Mouse (Mus musculus): ENCODE results near the gene Stag3. TPM values are rescaled to one million over a fixed set of nuclear protein-coding genes. Genes with fewer than 3 reads are reported as not detected.

The Stag3 gene
- polyA plus RNA-seq (2012; ENCODE audit: insufficient read depth, low replicate concordance) = 0.66 and 9.2 TPM in 2 replicates

GRCm38 (mm10) chr5:138279585-138280424, at the start of gene Stag3, which contains the start of the genes Gm43720 and Gpc2:
Stag3 (plus strand) TSS chr5:138280240.
Gm43720 (minus strand) TSS chr5:138279958.
Gpc2 (minus strand) TSS chr5:138280005.
- TF ChIP-seq FLI1 (IDR thresholded peaks at IDR 0.05; ENCODE audit: low read length) (no peak), GATA1 (IDR thresholded peaks at IDR 0.05; ENCODE audit: borderline replicate concordance, low read length) (no peak)
- peak within 1 kb of the TSS; percentile 92 for H3K4me3 ChIP-seq (replicated peaks)
- no peaks in the 10 kb centered on the region for H3K36me3 ChIP-seq (replicated peaks; ENCODE audit: low read length)
- H3K4me1 ChIP-seq = peaks cover 66% of the 10 kb centered on the region
- H3K27me3 ChIP-seq (replicated peaks) = peaks cover 32% of the 10 kb centered on the region
- peaks cover 10% of the 10 kb centered on the region for H3K9me3 ChIP-seq

- no peaks in the 10 kb centered on the region for H3K9me3 ChIP-seq
- peaks cover 15% of the 10 kb centered on the region for H3K27me3 ChIP-seq (replicated peaks)
Measured at GRCm38 (mm10) chr5:138233778-138234177, 46.3 kb upstream of the Stag3 start.

GRCm38 (mm10) chr5:138234224-138234623, 45.8 kb upstream of the Stag3 start:
- Histone ChIP-seq H3K27me3 (replicated peaks) (peaks cover 15% of the 10 kb centered on the region), H3K9me3 (peaks cover 2% of the 10 kb centered on the region; the same call in 1 of the 2 replicates)
- TF ChIP-seq FLI1 (IDR thresholded peaks at IDR 0.05; ENCODE audit: low read length) (no peak), GATA1 (IDR thresholded peaks at IDR 0.05; ENCODE audit: borderline replicate concordance, low read length) (no peak)

More at GRCm38 (mm10) chr5:138233778-138234177, 46.3 kb upstream of the Stag3 start:
- peaks cover 21% of the 10 kb centered on the region for H3K4me1 ChIP-seq
- H3K4me3 ChIP-seq (replicated peaks) = no peak overlapping the region
- TF ChIP-seq FLI1 (IDR thresholded peaks at IDR 0.05; ENCODE audit: low read length) (no peak), GATA1 (IDR thresholded peaks at IDR 0.05; ENCODE audit: borderline replicate concordance, low read length) (no peak)
- no peaks in the 10 kb centered on the region for H3K36me3 ChIP-seq (replicated peaks; ENCODE audit: low read length)

GRCm38 (mm10) chr5:138241511-138241910, 38.5 kb upstream of the Stag3 start:
- H3K9me3 ChIP-seq = peaks cover 13% of the 10 kb centered on the region; the same call in 1 of the 2 replicates
- H3K36me3 ChIP-seq (replicated peaks; ENCODE audit: low read length) = no peaks in the 10 kb centered on the region
- peaks cover 14% of the 10 kb centered on the region for H3K27me3 ChIP-seq (replicated peaks)
- no peak overlapping the region for H3K4me3 ChIP-seq (replicated peaks)
- TF ChIP-seq FLI1 (IDR thresholded peaks at IDR 0.05; ENCODE audit: low read length) (no peak), GATA1 (IDR thresholded peaks at IDR 0.05; ENCODE audit: borderline replicate concordance, low read length) (no peak)
- peaks cover 8% of the 10 kb centered on the region for H3K4me1 ChIP-seq

More at GRCm38 (mm10) chr5:138234224-138234623, 45.8 kb upstream of the Stag3 start:
- Histone ChIP-seq H3K4me3 (replicated peaks) (no peak overlapping the region), H3K36me3 (replicated peaks; ENCODE audit: low read length) (no peaks in the 10 kb centered on the region), H3K4me1 (peaks cover 17% of the 10 kb centered on the region)

GRCm38 (mm10) chr5:138251144-138251543, 28.9 kb upstream of the Stag3 start:
- Histone ChIP-seq H3K9me3 (peaks cover 23% of the 10 kb centered on the region), H3K4me1 (peaks cover 15% of the 10 kb centered on the region), H3K27me3 (replicated peaks) (peaks cover 5% of the 10 kb centered on the region), H3K4me3 (replicated peaks) (no peak overlapping the region), H3K36me3 (replicated peaks; ENCODE audit: low read length) (no peaks in the 10 kb centered on the region)
- no peak for TF ChIP-seq FLI1 (IDR thresholded peaks at IDR 0.05; ENCODE audit: low read length)
- TF ChIP-seq GATA1 (IDR thresholded peaks at IDR 0.05; ENCODE audit: borderline replicate concordance, low read length) = no peak

GRCm38 (mm10) chr5:138253061-138253460, 27.0 kb upstream of the Stag3 start:
- TF ChIP-seq GATA1 (IDR thresholded peaks at IDR 0.05; ENCODE audit: borderline replicate concordance, low read length) (no peak), FLI1 (IDR thresholded peaks at IDR 0.05; ENCODE audit: low read length) (no peak)
- H3K27me3 ChIP-seq (replicated peaks) = peaks cover 5% of the 10 kb centered on the region
- H3K36me3 ChIP-seq (replicated peaks; ENCODE audit: low read length) = peaks cover 9% of the 10 kb centered on the region
- peaks cover 23% of the 10 kb centered on the region for H3K9me3 ChIP-seq
- no peak overlapping the region for H3K4me3 ChIP-seq (replicated peaks)
- peaks cover 34% of the 10 kb centered on the region for H3K4me1 ChIP-seq

- peaks cover 59% of the 10 kb centered on the region for H3K4me1 ChIP-seq
- H3K36me3 ChIP-seq (replicated peaks; ENCODE audit: low read length) = peaks cover 34% of the 10 kb centered on the region
- H3K9me3 ChIP-seq = peaks cover 16% of the 10 kb centered on the region
- peaks cover 5% of the 10 kb centered on the region for H3K27me3 ChIP-seq (replicated peaks)
- TF ChIP-seq GATA1 (IDR thresholded peaks at IDR 0.05; ENCODE audit: borderline replicate concordance, low read length) (no peak), FLI1 (IDR thresholded peaks at IDR 0.05; ENCODE audit: low read length) (no peak)
- peak within 1 kb of the TSS; percentile 94 for H3K4me3 ChIP-seq (replicated peaks)
Measured at GRCm38 (mm10) chr5:138255353-138256093, 24.5 kb upstream of the Stag3 start, which contains the start of gene Lamtor4. Lamtor4 (plus strand) TSS chr5:138255482.

- Histone ChIP-seq H3K27me3 (replicated peaks) (peaks cover 3% of the 10 kb centered on the region), H3K36me3 (replicated peaks; ENCODE audit: low read length) (peaks cover 40% of the 10 kb centered on the region), H3K4me3 (replicated peaks) (peak overlapping the region; percentile 94), H3K4me1 (peaks cover 64% of the 10 kb centered on the region), H3K9me3 (peaks cover 13% of the 10 kb centered on the region)
- no peak for TF ChIP-seq FLI1 (IDR thresholded peaks at IDR 0.05; ENCODE audit: low read length)
- no peak for TF ChIP-seq GATA1 (IDR thresholded peaks at IDR 0.05; ENCODE audit: borderline replicate concordance, low read length)
Measured at GRCm38 (mm10) chr5:138256094-138256467, 24.0 kb upstream of the Stag3 start.

GRCm38 (mm10) chr5:138256966-138257584, 23.0 kb upstream of the Stag3 start:
- Histone ChIP-seq H3K36me3 (replicated peaks; ENCODE audit: low read length) (peaks cover 50% of the 10 kb centered on the region), H3K4me1 (peaks cover 74% of the 10 kb centered on the region), H3K4me3 (replicated peaks) (peak overlapping the region; percentile 94), H3K9me3 (peaks cover 7% of the 10 kb centered on the region), H3K27me3 (replicated peaks) (no peaks in the 10 kb centered on the region)
- TF ChIP-seq FLI1 (IDR thresholded peaks at IDR 0.05; ENCODE audit: low read length) = no peak
- no peak; the same call in 2 of the 3 replicates for TF ChIP-seq GATA1 (IDR thresholded peaks at IDR 0.05; ENCODE audit: borderline replicate concordance, low read length)

All from megakaryocyte, embryonic 14.5 days (primary cell).